Mouse (Mus musculus) thymus, postnatal 10 days (tissue): ENCODE measurements around the gene Gm10057.
"Not testable (repeated sequence)": the region's sequence is repeated elsewhere in the genome, so short reads cannot be mapped to it uniquely, and the experiment has no call there.

ENCODE experiments used
- DNase-seq, 2 experiments: peaks; one replicate each; pipeline ENCODE4 v3.0.0; 2021; ENCODE audit warnings: low spot score in 2 of 2

Gm10057 gene

GRCm38 (mm10) chrX:154054939-154055338 lies at the start of gene Gm10057:
TSS of gene Gm10057 (minus strand) at chrX:154055039.
- not testable (repeated sequence) for DNase-seq

GRCm38 (mm10) chrX:154033727-154034126 lies 21.1 kb downstream of the Gm10057 start, which contains the start of gene 4921511M17Rik:
TSS of gene 4921511M17Rik (minus strand) at chrX:154033827.
- DNase-seq: not testable (repeated sequence)

GRCm38 (mm10) chrX:154012540-154012939 lies 42.3 kb downstream of the Gm10057 start, which contains the start of gene Samt1:
TSS of gene Samt1 (minus strand) at chrX:154012640.
- DNase-seq: not testable (repeated sequence)
